Mouse (Mus musculus) c-Kit-positive CD71-negative TER-119-negative erythroid progenitor cells, embryonic 14.5 days (primary cell): Measurements from ENCODE around the gene Tsen34.
"Not testable (repeated sequence)": the region's sequence is repeated elsewhere in the genome, so short reads cannot be mapped to it uniquely, and the experiment has no call there.

Experiments
- DNase-seq: peaks from one replicate; pipeline ENCODE4 v3.0.0-alpha.2; 2013; ENCODE audit warnings: low read depth

The Tsen34 gene

GRCm38 (mm10) chr7:3720268-3720667 is 27.6 kb downstream of the Tsen34 start, which contains the start of gene Pirb:
TSS of gene Pirb (minus strand) at chr7:3720391.
- DNase-seq = not testable (repeated sequence)

- DNase-seq = not testable (repeated sequence)
Observed at GRCm38 (mm10) chr7:3725459-3725858, 32.8 kb downstream of the Tsen34 start.

- not testable (repeated sequence) for DNase-seq
Observed at GRCm38 (mm10) chr7:3732675-3733074, 40.0 kb downstream of the Tsen34 start.
